Mouse (Mus musculus): Measurements from ENCODE around the gene Elk4. TPM values are rescaled to one million over a fixed set of nuclear protein-coding genes. Genes with fewer than 3 reads are reported as not detected.

Elk4 gene
- polyA plus RNA-seq (2012; rRNA removed), result 27.0 and 39.9 TPM in 2 replicates

DNA sequence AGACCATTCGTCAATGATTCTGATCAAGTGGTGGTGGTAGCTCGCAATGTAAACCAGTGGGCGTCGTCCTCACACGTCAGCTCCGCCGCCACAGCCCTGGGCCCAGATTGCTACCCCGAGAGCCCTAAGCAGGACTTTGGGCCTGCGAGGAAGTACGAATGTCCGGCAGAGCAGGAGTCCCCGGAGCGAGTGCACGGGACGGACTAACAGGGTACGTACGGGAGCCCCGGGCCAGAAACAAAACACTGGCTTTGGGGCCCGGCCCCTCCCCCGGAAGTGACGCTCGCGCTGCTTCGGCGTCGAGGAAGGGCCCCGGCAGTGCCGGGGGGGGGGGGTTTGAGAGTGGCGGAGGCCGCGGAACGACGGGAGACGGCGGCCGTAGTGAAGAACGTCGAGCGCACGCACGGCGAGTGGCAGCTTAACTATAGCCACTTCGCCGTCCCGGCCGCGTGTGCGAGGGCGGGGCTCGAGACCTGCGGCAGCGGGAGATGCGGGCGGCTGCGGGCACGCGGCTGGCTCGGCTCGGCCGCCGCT, at the start of gene Elk4:
Gene Elk4, plus strand, starts transcription at position 326 of the 534 bp plus-strand sequence.
- TF ChIP-seq POLR2A (IDR thresholded peaks at IDR 0.05; ENCODE audit: borderline replicate concordance, extremely low read depth, low read depth, low read length) (peak; percentile 90), CTCF (IDR thresholded peaks at IDR 0.05; ENCODE audit: insufficient read depth, low read length) (no peak)
- H3K4me1 ChIP-seq (ENCODE audit: control insufficient read depth, insufficient read depth, low read length), result peaks cover 26% of the 10 kb centered on the region
- under 1% methylated on average over 61 of the region's 61 CpGs for WGBS
- H3K4me3 ChIP-seq (replicated peaks; ENCODE audit: extremely low read depth, low read depth, low read length), result peak within 1 kb of the TSS; percentile 100
- DNase-seq, result peak; percentile 93

- 69% methylated on average over 2 of the region's 2 CpGs for WGBS
- H3K4me3 ChIP-seq (replicated peaks; ENCODE audit: extremely low read depth, low read depth, low read length), result no peak overlapping the region
- DNase-seq, result no peak
- peaks cover 7% of the 10 kb centered on the region for H3K4me1 ChIP-seq (ENCODE audit: control insufficient read depth, insufficient read depth, low read length)
- TF ChIP-seq CTCF (IDR thresholded peaks at IDR 0.05; ENCODE audit: insufficient read depth, low read length), result no peak
- no peak for TF ChIP-seq POLR2A (IDR thresholded peaks at IDR 0.05; ENCODE audit: borderline replicate concordance, extremely low read depth, low read depth, low read length)
Measured at GRCm38 (mm10) chr1:131961004-131961403, 46.4 kb upstream of the Elk4 start.

DNA sequence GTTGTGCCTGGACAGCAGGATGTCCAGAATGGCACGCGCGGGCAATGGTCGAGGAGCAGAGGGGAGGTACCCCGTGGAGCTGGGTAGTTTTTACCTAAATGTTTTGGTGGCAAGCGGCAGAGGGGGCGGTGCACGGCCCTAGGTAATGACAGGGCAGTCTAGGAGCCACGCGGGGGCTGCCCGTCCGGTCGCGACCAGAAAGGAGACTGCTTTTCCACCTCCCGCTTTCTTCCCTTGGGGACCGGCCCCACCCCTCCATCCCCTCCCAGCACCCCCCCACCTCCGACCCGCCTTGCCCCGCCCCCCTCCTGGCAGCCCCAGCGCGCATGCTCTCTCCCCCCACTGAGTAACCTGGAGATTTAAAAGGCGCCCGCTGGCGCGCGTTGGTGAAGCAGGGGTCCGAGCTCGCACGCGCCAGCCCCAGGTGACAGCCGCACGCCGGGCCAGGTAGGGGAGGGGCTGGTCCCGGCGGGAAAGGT, 44.8 kb upstream of the Elk4 start, which contains the start of gene Slc45a3:
Gene Slc45a3, plus strand, starts transcription at position 362 of the 479 bp plus-strand sequence.
- WGBS, result 0% methylated on average over 24 of the region's 35 CpGs
- peak within 1 kb of the TSS; percentile 56 for H3K4me3 ChIP-seq (replicated peaks; ENCODE audit: extremely low read depth, low read depth, low read length)
- TF ChIP-seq POLR2A (IDR thresholded peaks at IDR 0.05; ENCODE audit: borderline replicate concordance, extremely low read depth, low read depth, low read length) (no peak), CTCF (IDR thresholded peaks at IDR 0.05; ENCODE audit: insufficient read depth, low read length) (no peak)
- DNase-seq, result peak; percentile 51
- H3K4me1 ChIP-seq (ENCODE audit: control insufficient read depth, insufficient read depth, low read length), result peaks cover 7% of the 10 kb centered on the region

DNA sequence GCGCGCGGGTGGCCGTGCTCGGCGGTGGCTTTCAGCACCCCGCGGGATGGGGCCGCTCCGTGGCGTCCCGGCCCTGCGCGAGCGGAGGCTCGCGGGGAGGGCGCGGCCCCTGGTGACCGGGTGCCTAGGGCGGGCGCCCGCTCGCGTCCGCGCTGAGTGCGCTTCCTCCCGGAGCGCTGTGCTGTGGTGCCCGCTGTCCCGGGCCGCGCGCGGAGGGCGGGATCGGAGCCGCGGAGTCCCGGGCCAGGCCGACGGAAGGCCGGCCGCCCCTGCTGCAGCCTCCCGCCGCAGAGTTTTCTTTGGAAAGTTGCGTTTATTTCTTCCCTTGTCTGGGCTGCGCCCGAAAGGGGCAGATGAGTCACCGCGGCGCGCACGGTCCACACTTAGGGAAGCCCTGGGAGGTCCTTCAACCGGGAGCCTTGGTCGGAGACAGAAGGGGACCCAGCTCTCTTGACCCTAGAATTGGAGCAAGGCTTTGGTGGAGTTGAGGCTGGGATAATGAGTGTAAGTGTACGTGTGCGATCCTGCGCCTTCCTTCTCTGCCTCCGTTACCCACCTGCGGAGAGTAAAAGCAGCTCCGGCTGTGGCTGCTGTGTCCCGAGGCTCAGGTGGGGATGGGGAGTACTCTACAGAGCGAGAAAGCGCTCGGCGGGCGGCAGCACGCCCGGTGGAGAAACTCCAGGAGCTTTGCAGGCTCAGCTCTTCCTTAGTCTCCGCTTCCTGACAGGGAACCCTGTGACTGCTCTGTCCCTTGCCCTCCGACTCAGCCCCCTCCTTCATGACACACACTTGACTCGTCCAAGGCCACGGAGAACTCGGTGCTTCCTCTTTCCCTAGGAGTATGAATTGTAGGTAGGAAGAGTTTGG, 44.1 kb upstream of the Elk4 start:
- no peak for TF ChIP-seq CTCF (IDR thresholded peaks at IDR 0.05; ENCODE audit: insufficient read depth, low read length)
- peak overlapping the region; percentile 56 for H3K4me3 ChIP-seq (replicated peaks; ENCODE audit: extremely low read depth, low read depth, low read length)
- peaks cover 7% of the 10 kb centered on the region for H3K4me1 ChIP-seq (ENCODE audit: control insufficient read depth, insufficient read depth, low read length)
- WGBS, result 1% methylated on average over 75 of the region's 76 CpGs
- peak; percentile 41 for DNase-seq

DNA sequence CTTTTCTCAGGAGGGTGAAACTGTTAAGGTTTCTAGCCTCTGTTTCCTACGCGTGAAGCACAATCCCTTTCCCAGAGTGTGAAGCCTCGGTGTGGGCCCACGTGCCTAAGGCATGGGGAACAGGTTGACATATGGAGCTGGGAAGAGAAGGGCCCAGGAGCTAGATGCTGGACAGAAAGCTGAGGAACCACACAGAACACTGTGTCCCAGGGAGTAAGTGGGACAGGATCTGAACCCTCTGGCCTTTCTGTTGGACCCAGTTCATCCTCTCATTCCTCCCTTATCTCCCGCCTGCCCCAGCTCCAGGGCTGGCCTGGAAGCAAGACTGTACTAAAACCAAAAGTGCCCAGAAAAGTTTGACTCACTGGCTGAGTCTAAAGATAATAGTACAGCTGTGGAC, 43.3 kb upstream of the Elk4 start:
- Histone ChIP-seq H3K4me1 (ENCODE audit: control insufficient read depth, insufficient read depth, low read length) (peaks cover 7% of the 10 kb centered on the region), H3K4me3 (replicated peaks; ENCODE audit: extremely low read depth, low read depth, low read length) (no peak overlapping the region)
- no peak for DNase-seq
- TF ChIP-seq CTCF (IDR thresholded peaks at IDR 0.05; ENCODE audit: insufficient read depth, low read length) (no peak), POLR2A (IDR thresholded peaks at IDR 0.05; ENCODE audit: borderline replicate concordance, extremely low read depth, low read depth, low read length) (no peak)
- 70% methylated on average over 5 of the region's 5 CpGs for WGBS

DNA sequence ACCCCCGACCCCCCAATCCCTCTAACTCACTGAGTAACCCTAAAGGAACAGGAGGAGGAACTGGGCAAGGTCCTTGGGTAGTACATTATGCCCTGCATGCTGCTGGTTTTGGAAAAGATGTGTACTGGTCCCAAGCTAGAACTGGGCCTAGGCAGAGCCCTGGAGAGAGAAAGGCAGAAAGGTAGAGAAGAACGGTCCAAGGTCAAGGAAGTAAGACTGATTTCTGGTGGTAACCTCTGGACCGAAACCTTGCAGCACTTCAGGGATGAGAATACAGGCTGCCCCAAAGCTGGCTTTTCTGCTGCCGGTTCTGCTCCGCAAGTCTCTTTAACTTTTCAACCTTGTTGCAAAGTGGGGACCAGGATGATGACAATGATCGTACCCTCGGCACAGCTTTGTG, 42.8 kb upstream of the Elk4 start:
- WGBS, result 95% methylated on average over 7 of the region's 7 CpGs
- peaks cover 7% of the 10 kb centered on the region for H3K4me1 ChIP-seq (ENCODE audit: control insufficient read depth, insufficient read depth, low read length)
- H3K4me3 ChIP-seq (replicated peaks; ENCODE audit: extremely low read depth, low read depth, low read length), result no peak overlapping the region
- TF ChIP-seq CTCF (IDR thresholded peaks at IDR 0.05; ENCODE audit: insufficient read depth, low read length), result no peak
- no peak for TF ChIP-seq POLR2A (IDR thresholded peaks at IDR 0.05; ENCODE audit: borderline replicate concordance, extremely low read depth, low read depth, low read length)
- DNase-seq, result no peak

DNA sequence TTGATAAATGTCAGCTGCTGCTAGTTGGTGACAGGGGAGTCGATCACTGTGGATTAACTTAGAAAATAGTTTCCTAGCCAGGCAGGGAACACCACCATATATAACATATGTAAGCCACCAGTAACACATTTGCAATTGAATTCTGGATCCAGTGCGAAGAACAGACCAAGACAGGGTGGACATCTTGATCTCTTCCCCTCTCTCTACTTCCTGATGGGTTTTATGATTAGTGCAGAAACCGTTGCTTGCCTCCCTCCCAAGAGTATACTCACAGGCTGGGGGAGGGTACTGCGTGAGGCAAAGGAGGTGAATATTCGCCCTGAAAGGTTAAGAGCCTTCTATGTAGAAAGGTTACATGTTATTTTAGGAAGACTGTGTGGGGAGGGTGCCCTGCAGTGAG, 41.6 kb upstream of the Elk4 start:
- no peak overlapping the region for H3K4me3 ChIP-seq (replicated peaks; ENCODE audit: extremely low read depth, low read depth, low read length)
- no peak for TF ChIP-seq POLR2A (IDR thresholded peaks at IDR 0.05; ENCODE audit: borderline replicate concordance, extremely low read depth, low read depth, low read length)
- no peak for TF ChIP-seq CTCF (IDR thresholded peaks at IDR 0.05; ENCODE audit: insufficient read depth, low read length)
- 65% methylated on average over 5 of the region's 5 CpGs for WGBS
- no peak for DNase-seq
- peaks cover 12% of the 10 kb centered on the region for H3K4me1 ChIP-seq (ENCODE audit: control insufficient read depth, insufficient read depth, low read length)

DNA sequence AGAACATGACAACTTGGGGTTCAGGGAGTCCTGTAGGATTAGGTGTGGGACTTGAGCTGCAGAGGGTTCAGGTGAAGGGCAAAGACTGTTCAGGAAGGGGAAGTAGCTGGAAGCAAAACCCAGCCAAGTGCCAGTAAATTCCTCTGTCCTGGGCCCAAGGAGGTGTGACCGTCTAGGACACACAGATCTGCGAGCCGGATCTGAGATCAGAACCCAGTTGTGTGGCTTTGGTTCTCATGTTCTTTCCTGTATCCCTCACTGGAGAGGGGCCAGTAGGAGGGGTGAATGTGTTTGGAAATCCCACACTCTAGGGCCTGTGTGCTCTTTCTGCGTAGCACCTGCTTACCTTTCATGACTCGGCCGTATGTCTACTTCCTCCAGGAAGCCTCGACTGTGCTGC, 40.1 kb upstream of the Elk4 start:
- no peak for TF ChIP-seq CTCF (IDR thresholded peaks at IDR 0.05; ENCODE audit: insufficient read depth, low read length)
- TF ChIP-seq POLR2A (IDR thresholded peaks at IDR 0.05; ENCODE audit: borderline replicate concordance, extremely low read depth, low read depth, low read length), result no peak
- WGBS, result 49% methylated on average over 7 of the region's 7 CpGs
- Histone ChIP-seq H3K4me1 (ENCODE audit: control insufficient read depth, insufficient read depth, low read length) (peaks cover 12% of the 10 kb centered on the region), H3K4me3 (replicated peaks; ENCODE audit: extremely low read depth, low read depth, low read length) (no peak overlapping the region)
- no peak for DNase-seq

- Histone ChIP-seq H3K4me3 (replicated peaks; ENCODE audit: extremely low read depth, low read depth, low read length) (no peak overlapping the region), H3K4me1 (ENCODE audit: control insufficient read depth, insufficient read depth, low read length) (peaks cover 7% of the 10 kb centered on the region)
- no peak for DNase-seq
- TF ChIP-seq POLR2A (IDR thresholded peaks at IDR 0.05; ENCODE audit: borderline replicate concordance, extremely low read depth, low read depth, low read length) (no peak), CTCF (IDR thresholded peaks at IDR 0.05; ENCODE audit: insufficient read depth, low read length) (no peak)
- 45% methylated on average over 3 of the region's 3 CpGs for WGBS
Measured at GRCm38 (mm10) chr1:131968556-131968955, 38.9 kb upstream of the Elk4 start.

Data from lung, adult 2 months (tissue).